Mouse (Mus musculus) heart, embryonic 16.5 days (tissue): ENCODE data around the gene Kprp. TPM values are rescaled to one million over a fixed set of nuclear protein-coding genes. Genes with fewer than 3 reads are reported as not detected.
"Not testable (repeated sequence)": the region's sequence is repeated elsewhere in the genome, so short reads cannot be mapped to it uniquely, and the experiment has no call there.

Source experiments
- ATAC-seq: fragments of 200-750 bp; cut with Nextera tagmentation; replicated peaks from 2 replicates; pipeline ENCODE4 v1.8.0; 2017; ENCODE audit warnings: moderate number of reproducible peaks; ENCODE audit not compliant: insufficient read depth, low FRiP score; ENCODE audit errors: extremely low read depth
- H3K27ac ChIP-seq: fragments of 300-500 bp; sonication (generic); 2 replicates; pipeline ENCODE4 v1.5.1; 2014; ENCODE audit warnings: mild to moderate bottlenecking, low read length, control low read depth, moderate library complexity
- H3K27me3 ChIP-seq: fragments of 300-500 bp; sonication (generic); 2 replicates; pipeline ENCODE4 v1.6.1; 2014; ENCODE audit warnings: low read length, mixed read lengths; ENCODE audit not compliant: control insufficient read depth, insufficient read depth
- H3K36me3 ChIP-seq: fragments of 300-500 bp; sonication (generic); 2 replicates; pipeline ENCODE4 v1.6.1; 2014; ENCODE audit not compliant: control insufficient read depth, insufficient read depth
- H3K4me1 ChIP-seq: fragments of 300-500 bp; sonication (generic); 2 replicates; pipeline ENCODE4 v1.6.1; 2014; ENCODE audit warnings: low read length, mixed read lengths; ENCODE audit not compliant: control insufficient read depth, insufficient read depth
- H3K4me2 ChIP-seq: fragments of 300-500 bp; sonication (generic); 2 replicates; pipeline ENCODE4 v1.6.1; 2014; ENCODE audit warnings: low read depth, mild to moderate bottlenecking, control low read depth, low read length
- H3K4me3 ChIP-seq: fragments of 300-500 bp; sonication (generic); 2 replicates; pipeline ENCODE4 v1.5.1; 2014; ENCODE audit warnings: mild to moderate bottlenecking, control low read depth, low read length
- H3K9ac ChIP-seq: fragments of 300-500 bp; sonication (generic); 2 replicates; pipeline ENCODE4 v1.6.1; 2014; ENCODE audit warnings: low read length, control low read depth
- H3K9me3 ChIP-seq: fragments of 300-500 bp; sonication (generic); replicated peaks from 2 replicates; pipeline ENCODE4 v1.6.1; 2016; ENCODE audit warnings: low read length; ENCODE audit not compliant: control insufficient read depth
- WGBS: fragments of 180-500 bp; shearing (Covaris S2); extraction: QIAGEN DNeasy Blood & Tissue Kit; methylation state at CpG from one replicate; pipeline ENCODE4 v1.1.7; 2014; 5-methylcytosine and 5-hydroxymethylcytosine counted together
- polyA plus RNA-seq: library from polyadenylated mRNA; unstranded; fragments of >200 nt; fragmentation: Nextera tagmentation; extraction: Ambion mirVana; gene quantifications from 2 replicates; pipeline ENCODE4 v1.2.1, GENCODE M21; 2015

Kprp gene
- 0.08 TPM in 1 of 2 replicates, not detected in the other for polyA plus RNA-seq

DNA sequence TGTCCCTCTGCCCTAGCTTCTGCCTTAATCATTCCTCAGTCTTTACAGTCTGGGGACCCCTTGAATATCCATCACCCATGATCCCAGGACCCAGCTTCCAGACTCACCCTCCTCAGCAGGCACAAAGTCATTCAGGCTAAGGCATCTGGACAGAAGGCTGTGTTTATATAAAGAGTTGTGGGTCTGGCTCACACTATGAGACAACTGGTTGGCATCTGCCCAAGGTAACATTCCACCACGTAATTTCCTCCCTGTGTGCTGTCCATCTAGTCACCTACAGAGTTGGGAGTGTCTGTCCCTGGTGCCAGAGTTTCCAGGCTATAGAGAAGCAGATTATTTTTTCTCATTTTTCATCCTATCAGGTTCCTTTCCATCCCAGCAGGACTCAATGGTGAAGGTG lies at the start of gene Kprp:
Kprp (minus strand) TSS at position 140 of the 400 bp plus-strand sequence.
- no peak within 1 kb of the TSS for H3K9ac ChIP-seq
- no peaks in the 10 kb centered on the region for H3K27me3 ChIP-seq
- ATAC-seq = no peak
- H3K36me3 ChIP-seq = no peaks in the 10 kb centered on the region
- H3K4me3 ChIP-seq = no peak within 1 kb of the TSS
- no peaks in the 10 kb centered on the region for H3K4me1 ChIP-seq
- H3K27ac ChIP-seq = no peak within 1 kb of the TSS
- no peak within 1 kb of the TSS for H3K4me2 ChIP-seq
- 11% methylated on average over 1 of the region's 1 CpGs for WGBS
- H3K9me3 ChIP-seq = no peaks in the 10 kb centered on the region

- Histone ChIP-seq H3K36me3 (no peaks in the 10 kb centered on the region), H3K9me3 (no peaks in the 10 kb centered on the region; the same call in 1 of the 2 replicates), H3K27ac (no peak overlapping the region), H3K4me1 (no peaks in the 10 kb centered on the region), H3K27me3 (no peaks in the 10 kb centered on the region), H3K9ac (no peak overlapping the region), H3K4me3 (no peak overlapping the region), H3K4me2 (no peak overlapping the region)
- WGBS = 72% methylated on average over 3 of the region's 3 CpGs
- ATAC-seq = no peak
Observed at GRCm38 (mm10) chr3:92874180-92874579, 47.1 kb upstream of the Kprp start.

- Histone ChIP-seq H3K4me3 (no peak within 1 kb of the TSS), H3K9ac (no peak within 1 kb of the TSS), H3K4me1 (no peaks in the 10 kb centered on the region), H3K4me2 (no peak within 1 kb of the TSS), H3K36me3 (no peaks in the 10 kb centered on the region), H3K27me3 (no peaks in the 10 kb centered on the region), H3K9me3 (no peaks in the 10 kb centered on the region; the same call in 1 of the 2 replicates), H3K27ac (no peak within 1 kb of the TSS)
- 63% methylated on average over 4 of the region's 4 CpGs for WGBS
- no peak for ATAC-seq
Observed at GRCm38 (mm10) chr3:92870116-92870515, 43.1 kb upstream of the Kprp start, which contains the start of gene 2310050C09Rik. 2310050C09Rik (minus strand) TSS chr3:92870216.

- ATAC-seq = no peak
Observed at GRCm38 (mm10) chr3:92851186-92851585, 24.1 kb upstream of the Kprp start, which contains the start of gene Lce1l. Lce1l (minus strand) TSS chr3:92851286.

GRCm38 (mm10) chr3:92825808-92826207 lies 1.2 kb downstream of the Kprp start:
- H3K27ac ChIP-seq = no peak overlapping the region
- 20% methylated on average over 1 of the region's 1 CpGs for whole genome bisulfite sequencing
- H3K4me3 ChIP-seq = no peak overlapping the region
- no peaks in the 10 kb centered on the region for H3K27me3 ChIP-seq
- no peak for ATAC-seq
- H3K4me1 ChIP-seq = no peaks in the 10 kb centered on the region
- H3K9ac ChIP-seq = no peak overlapping the region
- H3K36me3 ChIP-seq = no peaks in the 10 kb centered on the region
- H3K4me2 ChIP-seq = no peak overlapping the region
- H3K9me3 ChIP-seq = no peaks in the 10 kb centered on the region

More at GRCm38 (mm10) chr3:92851186-92851585, 24.1 kb upstream of the Kprp start, which contains the start of gene Lce1l:
- Histone ChIP-seq H3K27ac (no peak within 1 kb of the TSS), H3K9ac (no peak within 1 kb of the TSS), H3K4me2 (no peak within 1 kb of the TSS), H3K36me3 (no peaks in the 10 kb centered on the region), H3K4me3 (no peak within 1 kb of the TSS), H3K9me3 (no peaks in the 10 kb centered on the region), H3K4me1 (no peaks in the 10 kb centered on the region), H3K27me3 (no peaks in the 10 kb centered on the region)
- WGBS = 75% methylated on average over 3 of the region's 3 CpGs

- H3K9ac ChIP-seq, H3K27me3 ChIP-seq, H3K4me2 ChIP-seq, H3K4me1 ChIP-seq, H3K9me3 ChIP-seq, H3K36me3 ChIP-seq, H3K27ac ChIP-seq, ATAC-seq, H3K4me3 ChIP-seq: not testable (repeated sequence)
- 83% methylated on average over 2 of the region's 2 CpGs for WGBS
Observed at GRCm38 (mm10) chr3:92816036-92816435, 11.0 kb downstream of the Kprp start.

DNA sequence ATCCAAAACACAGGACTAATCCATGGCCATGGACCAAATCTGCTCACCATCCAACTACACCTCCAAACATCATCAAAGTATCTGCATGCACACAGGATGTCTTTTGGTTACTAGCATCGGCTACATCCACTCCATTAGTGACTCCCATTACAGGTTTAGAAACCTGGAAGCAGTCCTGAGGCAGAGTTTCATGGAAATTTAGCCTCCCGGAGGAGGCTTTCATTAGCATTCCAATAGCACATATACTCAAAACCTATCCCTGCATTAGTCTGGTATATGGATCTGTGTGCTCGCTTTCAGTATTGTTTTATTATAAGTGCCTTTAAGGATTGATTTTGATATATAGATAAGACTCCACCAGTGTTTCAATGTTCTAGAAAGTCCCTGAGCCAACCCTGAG lies 11.5 kb downstream of the Kprp start:
- 80% methylated on average over 3 of the region's 3 CpGs for WGBS
- ATAC-seq = no peak
- H3K9me3 ChIP-seq = no peaks in the 10 kb centered on the region

DNA sequence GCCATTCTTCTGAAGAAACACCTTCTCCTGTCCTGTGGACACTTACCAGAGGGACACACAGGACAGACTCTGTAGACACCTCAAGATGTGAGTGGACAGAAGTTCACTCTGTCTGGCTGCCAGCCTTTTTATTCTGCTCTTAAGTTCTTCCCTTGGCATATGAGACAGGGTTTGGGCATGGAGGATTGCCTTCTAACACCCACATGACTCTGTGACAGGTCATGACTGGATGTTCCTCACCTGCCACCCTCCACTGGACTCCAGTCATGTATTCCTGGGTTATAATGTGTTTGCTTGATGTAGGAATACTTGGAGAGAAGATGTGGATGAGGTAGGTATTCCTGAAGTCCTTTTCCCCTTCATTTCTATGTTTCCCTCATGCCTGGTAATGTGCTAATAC lies 19.3 kb downstream of the Kprp start, which contains the start of gene Lce1k:
Lce1k (minus strand) TSS at position 101 of the 400 bp plus-strand sequence.
- Histone ChIP-seq H3K27ac (no peak within 1 kb of the TSS), H3K4me3 (no peak within 1 kb of the TSS), H3K36me3 (no peaks in the 10 kb centered on the region), H3K4me2 (no peak within 1 kb of the TSS), H3K4me1 (no peaks in the 10 kb centered on the region), H3K27me3 (no peaks in the 10 kb centered on the region), H3K9me3 (no peaks in the 10 kb centered on the region), H3K9ac (no peak within 1 kb of the TSS)
- ATAC-seq = no peak

More for the DNA sequence above, 11.5 kb downstream of the Kprp start:
- H3K9ac ChIP-seq = no peak overlapping the region
- H3K27ac ChIP-seq = no peak overlapping the region
- no peaks in the 10 kb centered on the region for H3K4me1 ChIP-seq
- H3K36me3 ChIP-seq = no peaks in the 10 kb centered on the region
- H3K4me2 ChIP-seq = no peak overlapping the region
- H3K27me3 ChIP-seq = no peaks in the 10 kb centered on the region
- H3K4me3 ChIP-seq = no peak overlapping the region

DNA sequence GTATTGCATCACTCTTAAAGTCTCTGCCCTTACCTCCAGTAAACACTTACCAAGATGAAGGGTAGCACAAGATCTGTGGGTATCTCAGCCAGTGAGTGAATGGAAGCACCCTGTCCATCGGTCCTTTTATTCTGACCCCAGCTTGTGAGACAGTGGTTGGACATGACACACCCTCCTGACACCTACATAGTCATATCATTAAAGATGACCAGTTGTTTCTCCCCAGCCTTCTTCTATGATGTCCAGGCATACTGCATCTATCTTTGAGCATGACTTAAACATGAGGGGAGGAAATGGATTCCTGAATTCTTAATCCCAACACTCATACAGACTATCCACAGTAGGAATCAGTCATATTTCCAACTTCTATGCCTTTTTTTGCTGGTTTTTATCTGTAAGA lies 36.6 kb downstream of the Kprp start, which contains the start of gene Lce1j:
Lce1j (minus strand) TSS at position 101 of the 400 bp plus-strand sequence.
- Histone ChIP-seq H3K36me3 (no peaks in the 10 kb centered on the region), H3K27ac (no peak within 1 kb of the TSS), H3K4me3 (no peak within 1 kb of the TSS), H3K9ac (no peak within 1 kb of the TSS), H3K9me3 (no peaks in the 10 kb centered on the region), H3K4me2 (no peak within 1 kb of the TSS), H3K4me1 (no peaks in the 10 kb centered on the region), H3K27me3 (no peaks in the 10 kb centered on the region)
- no peak for ATAC-seq
- WGBS = 60% methylated on average over 1 of the region's 1 CpGs
